Mouse (Mus musculus) yolk sac, embryonic 10.5 days (tissue): Measurements from ENCODE around the gene Ascc3.
A peak's percentile ranks its signal among the peaks of the same experiment; 100 is the strongest.

Source experiments
- DNase-seq: peaks from one replicate; pipeline ENCODE4 v3.0.0-alpha.2; 2017; ENCODE audit warnings: low spot score

Ascc3 gene

GRCm38 (mm10) chr10:50592355-50593293 lies at the start of gene Ascc3:
Ascc3 (plus strand) TSS chr10:50592669.
- DNase-seq: peak; percentile 89

- no peak for DNase-seq
These were observed 7.7 kb upstream of the Ascc3 start for GRCm38 (mm10) chr10:50584721-50585120.

- no peak for DNase-seq
These were observed 5.9 kb upstream of the Ascc3 start for GRCm38 (mm10) chr10:50586556-50586955.

- DNase-seq: no peak
These were observed 902 bp downstream of the Ascc3 start for GRCm38 (mm10) chr10:50593371-50593770.

GRCm38 (mm10) chr10:50595340-50595739 lies 2.9 kb downstream of the Ascc3 start:
- DNase-seq: no peak

GRCm38 (mm10) chr10:50604919-50605318 lies 12.4 kb downstream of the Ascc3 start:
- DNase-seq: no peak

- DNase-seq: no peak
These were observed 21.4 kb downstream of the Ascc3 start for GRCm38 (mm10) chr10:50613840-50614239.

GRCm38 (mm10) chr10:50625874-50626273 lies 33.4 kb downstream of the Ascc3 start:
- no peak for DNase-seq

GRCm38 (mm10) chr10:50639607-50640006 lies 47.1 kb downstream of the Ascc3 start:
- DNase-seq: no peak

GRCm38 (mm10) chr10:50650612-50651011 lies 58.1 kb downstream of the Ascc3 start:
- DNase-seq: no peak

GRCm38 (mm10) chr10:50653551-50653950 lies 61.1 kb downstream of the Ascc3 start:
- DNase-seq: no peak

- no peak for DNase-seq
These were observed 64.9 kb downstream of the Ascc3 start for GRCm38 (mm10) chr10:50657352-50657751.

- DNase-seq: no peak
These were observed 79.0 kb downstream of the Ascc3 start for GRCm38 (mm10) chr10:50671517-50671916.

- no peak for DNase-seq
These were observed 97.9 kb downstream of the Ascc3 start for GRCm38 (mm10) chr10:50690324-50690723.

GRCm38 (mm10) chr10:50698836-50699433 lies 106.5 kb downstream of the Ascc3 start:
- no peak for DNase-seq

- DNase-seq: no peak
These were observed 109.3 kb downstream of the Ascc3 start for GRCm38 (mm10) chr10:50701736-50702135.

GRCm38 (mm10) chr10:50702361-50702760 lies 109.9 kb downstream of the Ascc3 start:
- DNase-seq: no peak

- DNase-seq: no peak
These were observed 111.7 kb downstream of the Ascc3 start for GRCm38 (mm10) chr10:50704202-50704601.

- no peak for DNase-seq
These were observed 112.4 kb downstream of the Ascc3 start for GRCm38 (mm10) chr10:50704898-50705297.

GRCm38 (mm10) chr10:50711286-50711685 lies 118.8 kb downstream of the Ascc3 start:
- DNase-seq: no peak

- no peak for DNase-seq
These were observed 119.3 kb downstream of the Ascc3 start for GRCm38 (mm10) chr10:50711765-50712164.

GRCm38 (mm10) chr10:50733459-50733858 lies 141.0 kb downstream of the Ascc3 start:
- no peak for DNase-seq

GRCm38 (mm10) chr10:50762069-50762468 lies 169.6 kb downstream of the Ascc3 start:
- no peak for DNase-seq
